Mouse (Mus musculus) kidney, postnatal 10 days (tissue): ENCODE results near the gene Ngp.
A peak's percentile ranks its signal among the peaks of the same experiment; 100 is the strongest.

Source experiments
- DNase-seq: peaks from one replicate; pipeline ENCODE4 v3.0.0; 2021; ENCODE audit warnings: mixed read lengths

The Ngp gene

DNA sequence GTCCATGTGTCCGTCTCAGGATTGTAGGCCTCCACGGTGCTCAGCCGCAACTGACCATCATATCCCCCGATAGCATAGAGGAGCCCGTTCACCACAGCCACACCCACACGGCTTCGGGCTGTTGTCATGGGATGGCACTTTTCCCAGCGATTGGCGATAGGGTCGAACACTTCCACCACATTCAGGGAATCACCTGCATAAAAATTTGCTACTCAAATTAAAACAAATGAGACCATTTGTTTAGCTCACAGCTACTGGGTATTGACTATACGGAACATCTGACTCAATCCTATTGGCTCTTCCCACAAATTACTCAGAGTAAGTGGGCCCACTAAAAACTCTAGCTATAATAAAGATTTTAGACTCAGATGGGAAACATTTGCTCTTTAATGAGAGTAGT is 16.5 kb downstream of the Ngp start:
- no peak for DNase-seq

DNA sequence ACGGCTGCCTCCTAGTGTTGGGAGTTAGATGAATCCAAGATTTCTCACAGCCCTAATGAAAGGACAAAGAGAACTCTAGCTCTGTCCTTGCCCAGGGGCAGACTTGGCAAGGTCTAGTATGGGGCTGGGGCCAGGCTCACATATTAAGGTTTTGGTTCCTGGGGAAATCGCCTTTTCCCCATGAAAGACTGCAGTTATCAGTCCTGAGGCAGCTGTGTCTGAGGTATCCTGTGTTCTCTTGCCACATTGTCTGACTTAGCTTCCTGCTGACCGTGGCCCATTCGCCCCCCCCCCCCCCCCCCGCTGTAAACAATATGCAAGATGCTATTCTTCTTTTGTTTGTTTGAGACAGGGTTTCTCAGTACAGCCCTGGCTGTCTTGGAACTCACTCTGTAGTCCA is 20.5 kb downstream of the Ngp start:
- no peak for DNase-seq

DNA sequence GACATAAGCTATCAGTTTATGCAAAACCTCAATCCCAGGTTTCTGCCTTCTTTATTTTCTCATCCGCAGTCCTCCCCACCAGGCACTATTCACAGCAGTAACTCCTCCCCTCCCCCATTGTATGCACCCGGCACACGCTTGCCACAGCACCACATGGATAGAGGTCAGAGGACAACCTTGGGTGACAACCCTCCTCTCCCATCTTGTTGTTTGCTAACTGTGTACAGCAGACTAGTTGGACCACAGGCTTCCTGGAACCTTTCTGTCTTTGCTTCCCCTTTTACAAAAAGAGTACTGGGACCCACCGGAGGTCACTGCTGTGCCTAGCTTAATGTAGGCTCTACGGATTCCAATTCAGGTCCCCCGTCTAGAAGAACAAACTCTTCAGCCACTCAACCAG is 21.0 kb downstream of the Ngp start:
- no peak for DNase-seq

DNA sequence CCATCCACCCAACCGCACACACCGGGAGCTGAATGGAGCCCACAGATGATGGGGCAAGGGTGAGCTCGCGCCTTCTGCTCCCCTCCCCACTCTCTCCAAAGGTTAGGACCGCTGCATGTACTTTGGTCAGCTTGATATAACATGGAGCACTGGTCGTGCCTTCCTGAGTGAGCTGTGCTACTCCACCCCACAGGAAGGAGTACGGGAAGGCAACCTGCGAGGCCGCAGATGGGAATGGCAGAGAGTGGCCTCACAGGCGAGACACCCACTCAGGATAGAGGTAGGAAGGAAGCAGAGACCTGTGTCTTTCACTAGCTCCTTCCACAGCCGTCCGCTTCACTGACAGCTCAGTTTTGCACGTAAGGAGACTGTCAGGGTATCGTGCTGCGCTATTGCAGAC is 28.8 kb downstream of the Ngp start:
- DNase-seq = no peak

DNA sequence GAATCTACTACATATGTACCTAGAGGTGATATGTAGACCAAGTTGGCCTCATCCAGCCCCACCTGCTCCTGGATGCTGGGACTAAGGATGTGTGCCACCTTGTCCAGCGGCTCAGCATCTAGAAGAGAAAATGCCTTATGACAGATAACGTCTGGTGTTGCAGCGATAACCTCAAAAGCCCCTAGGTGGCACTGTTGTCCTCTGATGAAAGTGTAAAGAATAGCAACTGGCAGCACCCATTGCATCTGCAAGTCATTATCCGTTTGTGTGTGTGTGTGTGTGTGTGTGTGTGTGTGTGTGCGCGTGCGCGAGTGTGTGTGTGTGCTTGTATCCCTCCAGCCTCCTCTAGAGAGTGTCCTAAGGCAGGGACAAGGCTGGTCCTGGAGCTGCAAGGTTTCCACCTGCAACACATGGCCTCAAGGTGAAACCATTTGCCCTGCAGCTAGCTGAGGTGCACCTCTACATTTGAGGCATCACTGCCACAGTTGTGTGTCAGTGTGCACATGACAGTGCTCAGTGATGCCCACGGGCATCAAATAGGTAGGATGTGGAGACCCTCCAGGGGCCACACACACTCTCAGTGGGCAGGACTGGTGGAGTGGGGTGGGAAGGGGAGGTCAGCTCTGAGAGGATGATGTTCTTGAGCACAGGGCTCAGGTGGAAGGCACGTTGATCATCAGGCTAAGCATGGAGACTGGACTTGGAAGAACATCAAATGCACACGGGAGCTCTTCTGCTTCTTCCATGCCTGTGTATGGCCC is 29.5 kb downstream of the Ngp start:
- DNase-seq = peak; percentile 85

DNA sequence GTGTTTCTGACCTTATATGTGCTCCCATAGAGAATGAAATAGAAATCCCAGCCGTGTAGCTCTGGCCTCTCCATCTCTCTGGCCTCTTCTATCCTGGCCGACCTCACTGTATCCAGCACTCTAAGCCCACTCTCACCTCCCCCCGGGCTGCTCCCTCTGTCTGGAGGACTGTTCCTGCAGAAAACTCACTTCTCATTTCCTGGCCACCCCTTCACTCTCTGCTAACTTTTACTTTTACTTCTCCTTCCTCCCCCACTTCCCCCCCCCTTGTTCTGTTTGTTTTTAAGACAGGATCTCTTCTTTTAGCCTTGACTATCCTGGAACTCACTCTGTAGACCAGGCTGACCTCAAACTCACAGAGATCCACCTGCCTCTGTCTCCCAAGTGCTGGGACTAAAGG is 33.0 kb downstream of the Ngp start:
- DNase-seq = no peak

DNA sequence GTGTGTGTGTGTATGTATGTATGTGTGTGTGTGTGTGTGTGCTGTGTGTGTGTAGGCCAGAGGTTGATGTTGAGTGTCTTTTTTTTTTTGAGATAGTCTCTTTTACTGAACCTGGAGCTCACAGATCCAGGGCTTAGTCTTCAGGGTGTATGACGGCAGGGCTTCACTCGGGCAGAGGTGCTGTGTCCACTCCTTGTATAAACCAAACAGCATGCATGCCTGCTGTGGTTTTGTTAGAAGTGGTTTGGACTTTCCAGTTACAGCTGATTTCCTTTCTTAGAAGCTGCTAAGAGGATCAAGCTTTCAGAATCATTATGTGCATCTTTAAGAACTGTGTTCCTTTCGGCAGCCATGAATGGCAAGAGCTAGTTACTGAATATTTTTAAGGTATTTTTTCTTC is 38.4 kb downstream of the Ngp start:
- DNase-seq = no peak

DNA sequence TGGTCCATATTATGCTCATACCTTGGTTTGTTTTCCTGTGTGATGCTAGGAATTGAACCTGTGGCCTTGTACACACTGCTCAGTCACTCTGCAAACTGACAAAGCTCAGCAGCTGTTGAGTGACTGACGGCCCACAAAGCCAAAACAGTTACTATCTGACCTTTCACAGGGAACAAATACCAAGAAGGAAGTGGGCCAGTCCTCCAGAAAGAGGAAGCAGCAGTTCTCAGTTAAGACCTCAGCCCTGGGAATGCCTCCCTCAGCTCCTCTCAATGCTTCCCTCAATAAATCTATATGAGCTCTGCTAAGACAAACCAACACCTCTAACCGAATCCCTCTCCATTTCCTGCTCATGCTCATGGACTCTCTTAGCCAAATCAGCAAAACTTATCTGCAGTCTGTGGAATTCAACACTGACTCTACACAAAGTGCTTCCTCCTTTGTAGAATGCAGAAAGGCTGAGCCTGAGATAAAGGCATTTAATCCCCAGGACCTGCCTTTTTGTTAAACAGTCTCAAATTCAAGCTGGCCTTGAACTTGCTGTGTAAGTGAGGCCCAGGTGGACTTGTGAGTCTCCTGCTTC is 39.7 kb downstream of the Ngp start:
- peak; percentile 25 for DNase-seq

DNA sequence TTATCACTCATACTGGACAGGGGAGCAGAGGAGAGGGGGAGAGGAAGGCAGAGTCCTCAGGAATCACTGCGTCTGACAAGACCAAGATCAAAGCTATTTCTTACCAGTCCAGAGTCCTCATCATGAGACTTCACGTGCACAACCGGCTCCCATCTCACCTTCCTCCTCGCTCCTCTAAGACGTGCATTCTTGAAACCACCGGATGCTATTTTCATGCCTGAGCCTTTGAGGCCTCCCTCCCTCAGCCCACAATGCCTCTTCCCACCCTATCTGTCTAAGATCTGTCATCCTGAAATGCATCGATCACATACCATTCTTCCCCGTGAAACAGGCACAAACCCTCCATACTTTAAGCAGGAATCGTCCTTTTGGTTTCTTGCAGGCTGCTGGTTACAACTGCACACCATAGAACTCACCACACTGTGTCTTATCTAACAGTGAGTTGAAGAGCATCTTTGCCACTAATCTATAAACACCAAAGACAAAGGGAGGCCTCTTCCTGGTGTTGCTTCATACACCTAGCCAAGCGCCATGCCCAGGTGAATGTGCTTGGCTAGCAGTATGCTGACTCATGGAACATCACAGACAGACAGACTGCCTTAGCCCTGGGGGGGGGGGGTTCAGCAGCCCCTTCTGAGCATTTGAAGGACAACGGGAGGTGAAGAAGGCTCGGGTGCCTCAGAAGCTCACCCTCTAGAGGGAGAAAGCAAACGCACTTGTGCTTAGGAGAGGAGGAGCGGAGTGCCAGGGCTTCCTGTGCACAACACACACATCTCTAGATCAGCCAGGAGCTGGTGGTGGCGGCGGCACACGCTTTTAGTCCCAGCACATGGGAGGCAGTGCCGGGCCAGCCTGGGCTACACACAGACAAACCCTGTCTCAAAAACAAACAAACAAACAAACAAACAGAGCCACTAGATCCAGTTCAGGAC is 41.6 kb downstream of the Ngp start:
- DNase-seq = no peak

DNA sequence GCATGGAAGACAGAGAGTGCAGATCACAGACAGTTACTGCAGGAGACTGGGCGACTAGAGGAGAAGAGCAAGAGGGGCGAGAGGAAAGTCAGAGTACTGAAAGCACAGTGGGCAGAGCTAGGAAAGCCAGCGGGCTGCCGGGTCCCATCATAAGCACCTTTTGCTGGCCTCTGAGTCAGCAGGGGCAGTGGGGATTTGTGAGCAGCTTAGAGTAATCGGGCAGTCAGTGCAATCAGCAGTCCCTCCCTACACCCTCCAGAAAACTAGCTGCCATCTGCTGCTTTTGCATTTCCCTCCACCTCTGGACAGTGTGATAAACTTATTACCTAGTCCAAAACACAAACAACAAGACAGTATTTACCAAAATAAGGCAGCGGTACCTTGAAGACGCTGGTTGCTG is 42.8 kb downstream of the Ngp start:
- no peak for DNase-seq

DNA sequence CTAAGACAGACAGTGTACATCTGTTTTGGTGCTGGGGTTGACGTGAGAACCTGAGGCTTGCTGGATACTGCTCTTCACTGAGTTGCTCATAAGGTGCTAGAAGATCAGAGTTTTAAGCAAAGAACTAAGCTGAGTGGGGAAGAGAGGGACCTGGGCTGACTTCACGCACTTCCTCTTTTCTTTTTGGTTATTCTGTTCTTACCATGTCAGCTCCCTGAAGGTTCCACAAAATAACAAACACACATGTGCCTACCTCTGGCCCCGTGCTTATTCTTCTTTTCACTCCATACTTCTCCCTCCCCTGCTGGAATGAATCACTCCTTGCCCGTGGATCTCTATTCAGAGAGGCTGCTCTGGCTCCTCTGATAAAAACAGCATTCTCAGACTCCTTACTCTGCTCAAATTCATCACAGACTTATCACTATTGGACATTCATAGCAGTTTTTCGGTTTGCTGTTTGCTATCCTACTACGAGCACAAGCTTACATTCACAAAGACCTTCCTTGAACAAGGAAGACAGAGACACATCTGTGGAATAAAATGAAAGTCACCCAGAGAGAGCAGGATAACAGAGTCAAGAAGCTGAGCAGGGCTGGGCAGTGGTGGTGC is 44.5 kb downstream of the Ngp start:
- DNase-seq = no peak

DNA sequence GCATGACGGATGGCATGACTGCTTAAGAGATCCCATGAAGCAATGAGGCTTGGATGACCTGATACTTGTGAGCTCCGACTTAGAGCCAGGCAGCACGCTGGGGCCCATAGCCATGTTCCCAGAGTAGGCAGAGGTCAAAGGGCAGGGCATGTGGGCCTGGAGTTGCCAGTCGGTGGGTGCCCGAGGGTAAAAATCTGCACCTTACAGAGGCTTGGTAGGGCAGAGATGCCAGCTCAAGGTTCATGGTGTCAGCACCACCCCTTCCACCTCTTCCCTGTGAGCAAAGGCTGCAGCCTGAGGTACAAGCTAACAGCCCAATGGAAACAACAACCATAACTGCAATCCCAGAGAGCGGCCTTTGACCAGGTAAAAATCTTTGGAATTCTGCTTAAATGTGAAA is 45.8 kb downstream of the Ngp start:
- DNase-seq = no peak

DNA sequence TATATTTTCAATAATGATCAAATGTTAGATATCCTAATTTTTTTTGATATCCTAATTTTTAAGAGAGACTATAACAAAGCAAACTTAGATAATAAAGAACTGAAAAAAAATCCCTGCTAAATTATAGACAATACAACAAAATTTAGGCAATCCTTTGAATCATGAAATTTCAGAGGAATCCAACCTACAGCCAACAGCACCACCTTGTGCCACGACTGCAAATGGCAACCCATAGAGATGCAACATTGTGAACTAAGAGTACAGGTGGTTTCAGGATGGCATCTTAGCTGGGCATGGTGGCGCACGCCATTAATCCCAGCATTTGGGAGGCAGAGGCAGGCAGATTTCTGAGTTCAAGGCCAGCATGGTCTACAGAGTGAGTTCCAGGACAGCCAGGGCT is 46.6 kb downstream of the Ngp start:
- DNase-seq = no peak
